Mouse (Mus musculus) embryo, embryonic 9.5 days (tissue): ENCODE results near the gene Slc4a4.
"Not testable (repeated sequence)": the region's sequence is repeated elsewhere in the genome, so short reads cannot be mapped to it uniquely, and the experiment has no call there.

Experiments used
- DNase-seq: peaks from one replicate; pipeline ENCODE4 v3.0.0-alpha.2; 2017; ENCODE audit errors: extremely low spot score

The Slc4a4 gene

GRCm38 (mm10) chr5:89083476-89083875, 196.9 kb downstream of the Slc4a4 start:
- no peak for DNase-seq

GRCm38 (mm10) chr5:89087916-89088315, 201.3 kb downstream of the Slc4a4 start:
- no peak for DNase-seq

- DNase-seq, result no peak
These were observed 201.8 kb downstream of the Slc4a4 start for GRCm38 (mm10) chr5:89088462-89088861.

GRCm38 (mm10) chr5:89090131-89090530, 203.5 kb downstream of the Slc4a4 start:
- no peak for DNase-seq

GRCm38 (mm10) chr5:89096371-89096770, 209.8 kb downstream of the Slc4a4 start:
- DNase-seq, result no peak

- no peak for DNase-seq
These were observed 210.7 kb downstream of the Slc4a4 start for GRCm38 (mm10) chr5:89097291-89097690.

- DNase-seq, result no peak
These were observed 211.5 kb downstream of the Slc4a4 start for GRCm38 (mm10) chr5:89098121-89098520.

GRCm38 (mm10) chr5:89099886-89100285, 213.3 kb downstream of the Slc4a4 start:
- DNase-seq, result no peak

GRCm38 (mm10) chr5:89102560-89102959, 215.9 kb downstream of the Slc4a4 start:
- DNase-seq, result no peak

- no peak for DNase-seq
These were observed 218.7 kb downstream of the Slc4a4 start for GRCm38 (mm10) chr5:89105346-89105745.

GRCm38 (mm10) chr5:89106217-89106616, 219.6 kb downstream of the Slc4a4 start:
- peak; percentile 19 for DNase-seq

- DNase-seq, result no peak
These were observed 222.2 kb downstream of the Slc4a4 start for GRCm38 (mm10) chr5:89108809-89109208.

- no peak for DNase-seq
These were observed 223.2 kb downstream of the Slc4a4 start for GRCm38 (mm10) chr5:89109832-89110231.

GRCm38 (mm10) chr5:89111987-89112386, 225.4 kb downstream of the Slc4a4 start:
- not testable (repeated sequence) for DNase-seq

GRCm38 (mm10) chr5:89120881-89121280, 234.3 kb downstream of the Slc4a4 start:
- no peak for DNase-seq

GRCm38 (mm10) chr5:89123270-89123903, 236.8 kb downstream of the Slc4a4 start:
- no peak for DNase-seq

GRCm38 (mm10) chr5:89128210-89128609, 241.6 kb downstream of the Slc4a4 start:
- DNase-seq, result no peak

GRCm38 (mm10) chr5:89135776-89136175, 249.2 kb downstream of the Slc4a4 start:
- no peak for DNase-seq

GRCm38 (mm10) chr5:89140070-89140469, 253.5 kb downstream of the Slc4a4 start:
- no peak for DNase-seq

GRCm38 (mm10) chr5:89141761-89142160, 255.1 kb downstream of the Slc4a4 start:
- DNase-seq, result no peak

- no peak for DNase-seq
These were observed 259.7 kb downstream of the Slc4a4 start for GRCm38 (mm10) chr5:89146276-89146675.

GRCm38 (mm10) chr5:89147282-89147790, 260.7 kb downstream of the Slc4a4 start:
- no peak for DNase-seq

GRCm38 (mm10) chr5:89149436-89150040, 262.9 kb downstream of the Slc4a4 start:
- peak; percentile 8 for DNase-seq
